Mouse (Mus musculus) embryo, embryonic 11 days (tissue): ENCODE measurements at regions not wholly inside any gene's neighbourhood (a gene's known extent, or its start where the extent isn't known, plus 50 kb on each side); places are given as distances from the start of the nearest gene placed in this dataset.
A peak's percentile ranks its signal among the peaks of the same experiment; 100 is the strongest.

Experiments
- DNase-seq: peaks from one replicate; pipeline ENCODE4 v3.0.0-alpha.2; 2015

DNA sequence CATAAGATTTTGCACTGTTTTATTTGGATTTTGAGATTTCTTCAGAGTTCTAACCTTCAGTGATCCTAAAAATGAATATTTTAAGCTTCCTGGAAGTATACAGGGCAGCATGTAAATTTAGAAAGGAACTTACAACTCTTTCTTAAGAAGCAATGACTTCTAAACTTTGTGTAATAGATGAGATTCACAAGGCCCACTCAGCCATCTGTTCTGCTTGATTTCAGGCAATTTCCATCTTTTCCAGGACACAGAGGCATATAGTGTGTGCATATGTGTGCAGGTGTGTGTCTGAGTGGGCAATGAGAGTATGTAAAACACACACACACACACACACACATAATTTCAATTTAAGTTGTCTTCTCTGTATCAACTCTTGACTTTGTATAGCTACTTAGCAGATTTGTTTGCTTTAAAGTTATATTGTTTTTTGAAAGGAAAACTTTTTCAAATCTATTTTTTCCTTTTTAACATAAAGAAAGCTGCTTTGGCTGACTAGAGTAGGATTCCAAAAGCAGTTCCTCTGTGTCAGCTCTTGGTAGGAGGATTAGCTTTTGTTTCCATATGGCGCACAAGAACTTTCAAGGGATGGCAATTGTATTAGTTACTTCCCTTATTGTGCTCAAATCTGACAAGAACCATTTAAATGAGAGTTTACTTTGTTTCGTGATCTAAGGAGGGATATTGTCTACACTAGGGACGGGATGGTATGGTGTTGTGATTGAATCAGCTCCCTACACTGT is 387.6 kb downstream of the D3Ertd751e start:
- DNase-seq: no peak

DNA sequence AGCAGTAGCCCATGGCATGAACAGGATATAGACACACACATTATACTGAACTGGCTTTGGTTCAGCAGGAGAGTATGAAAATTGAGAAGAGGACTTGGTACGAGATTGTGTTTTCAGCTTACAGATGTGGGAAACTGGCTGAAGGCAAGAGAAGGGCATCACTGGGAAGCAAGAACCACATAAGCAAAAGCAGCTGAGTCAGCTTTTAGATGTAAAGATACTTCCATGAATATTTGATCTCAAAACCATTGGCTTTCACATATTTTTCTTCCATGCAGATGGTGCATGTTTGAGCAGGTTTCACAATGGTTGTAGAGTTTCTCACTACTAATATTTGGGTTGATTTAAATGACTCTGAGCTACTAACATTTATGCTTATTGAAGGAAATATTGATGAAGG is 389.9 kb downstream of the D3Ertd751e start:
- DNase-seq: no peak

DNA sequence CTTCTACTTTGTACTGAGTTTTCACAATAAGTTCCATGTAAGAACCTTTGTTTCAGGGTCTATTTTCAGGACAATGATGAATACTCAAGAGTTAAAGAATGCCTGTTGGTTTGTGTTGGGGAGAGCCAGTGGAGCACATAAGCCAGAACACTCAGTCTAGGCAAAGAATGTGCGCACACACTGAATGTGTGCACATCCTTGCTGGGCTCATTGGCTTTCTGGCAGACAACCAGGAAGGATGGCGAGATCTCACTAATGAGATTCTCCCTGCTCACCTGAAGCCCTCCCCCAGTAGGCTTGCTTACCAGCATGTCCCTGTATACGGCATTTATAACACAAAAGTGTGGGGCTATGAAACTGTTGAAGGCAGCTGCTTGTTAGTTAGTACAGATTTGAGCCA is 411.0 kb downstream of the D3Ertd751e start:
- DNase-seq: no peak

DNA sequence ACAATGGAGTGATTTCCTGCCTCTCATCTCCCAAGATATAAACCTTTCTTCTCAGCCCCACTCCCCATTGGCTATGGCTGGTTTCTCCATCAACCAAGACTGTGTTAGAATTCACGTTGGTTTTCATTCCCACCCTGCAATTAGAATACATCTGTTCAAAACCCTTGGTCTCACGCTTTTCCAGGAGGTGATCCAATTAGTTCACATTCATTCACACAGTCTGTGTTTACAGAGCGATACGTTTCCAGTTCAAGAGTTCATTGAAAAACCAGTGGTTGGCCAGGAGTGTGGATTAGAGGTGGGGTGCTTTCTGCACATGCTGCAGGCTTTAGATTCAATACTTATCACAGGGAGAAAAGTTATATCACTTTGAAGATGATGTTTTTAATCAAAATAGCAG is 412.5 kb downstream of the D3Ertd751e start:
- DNase-seq: no peak

DNA sequence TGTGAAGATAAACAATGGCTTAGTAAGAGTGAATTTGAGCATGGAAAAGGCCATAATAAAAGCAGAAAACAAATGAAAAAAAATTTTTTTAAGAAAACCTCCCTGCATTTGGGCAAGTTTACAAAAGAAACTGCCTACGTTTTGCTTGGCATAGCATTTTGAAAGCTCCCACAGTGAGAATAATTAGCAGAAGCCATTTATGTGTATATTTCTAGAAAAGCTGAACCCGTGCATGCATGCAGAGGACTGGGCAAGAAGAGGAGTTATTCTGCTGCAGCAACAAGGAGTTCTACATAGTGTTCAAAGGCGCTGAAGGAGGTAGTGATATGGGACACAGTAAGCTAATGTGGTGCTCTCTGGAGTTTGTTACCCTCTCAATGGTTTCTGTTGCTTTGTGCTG is 421.3 kb downstream of the D3Ertd751e start:
- DNase-seq: no peak

DNA sequence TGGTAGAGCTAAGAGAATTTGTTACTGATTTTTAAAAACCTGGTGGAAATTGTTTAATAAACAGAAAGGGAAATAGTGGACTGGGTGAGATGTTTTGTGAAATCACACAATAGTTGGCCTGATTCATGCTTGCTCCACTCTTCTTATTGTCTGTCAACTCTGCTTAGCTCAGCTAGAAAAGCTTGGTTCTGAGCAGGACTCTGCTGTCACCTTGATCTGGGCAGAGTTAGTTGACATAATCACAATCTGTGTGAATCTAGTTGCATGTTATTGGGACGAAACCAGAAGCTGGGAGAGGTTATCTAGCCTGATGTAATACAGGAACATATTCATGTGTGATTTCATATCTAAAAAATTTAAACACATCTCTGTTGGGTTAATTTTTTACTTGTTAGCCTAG is 456.8 kb downstream of the D3Ertd751e start:
- no peak for DNase-seq

DNA sequence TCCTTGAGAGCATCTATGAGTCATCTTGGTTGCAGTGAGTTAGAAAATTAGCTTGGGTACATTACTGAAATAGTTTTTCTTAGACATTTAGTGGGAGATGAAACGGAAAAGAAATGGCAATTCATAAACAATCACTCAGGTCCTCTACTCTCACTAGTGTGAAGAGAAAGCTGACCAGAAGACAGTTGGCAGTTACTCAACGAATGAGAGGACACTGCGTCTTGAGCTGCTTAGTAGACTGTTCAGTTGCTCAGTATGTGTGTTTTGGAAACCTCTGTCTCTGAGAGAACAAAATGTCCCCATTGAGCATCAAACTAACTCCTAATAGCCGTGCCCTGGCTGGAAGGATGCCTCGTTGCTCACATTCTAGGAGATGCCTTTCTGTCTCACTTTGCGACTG is 459.0 kb downstream of the D3Ertd751e start:
- no peak for DNase-seq

DNA sequence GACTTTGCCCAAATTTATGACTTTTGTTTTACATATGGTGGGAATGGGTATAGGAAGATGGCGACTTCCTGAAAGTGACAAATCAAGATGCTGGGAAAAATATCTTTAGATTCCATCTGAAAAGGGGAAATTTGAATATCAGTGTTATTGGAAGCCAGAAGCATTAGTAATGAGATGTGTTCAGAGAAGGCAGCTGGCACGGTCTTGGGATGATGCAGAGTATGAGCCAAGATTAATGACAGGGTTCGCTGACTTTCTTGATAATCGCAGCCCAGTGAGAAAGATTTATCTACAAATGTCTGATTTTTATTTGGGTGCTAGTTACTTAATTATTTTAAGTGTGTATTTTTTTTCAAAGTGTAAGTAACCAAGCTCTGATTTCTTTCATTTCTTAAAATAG is 463.2 kb downstream of the D3Ertd751e start:
- no peak for DNase-seq

DNA sequence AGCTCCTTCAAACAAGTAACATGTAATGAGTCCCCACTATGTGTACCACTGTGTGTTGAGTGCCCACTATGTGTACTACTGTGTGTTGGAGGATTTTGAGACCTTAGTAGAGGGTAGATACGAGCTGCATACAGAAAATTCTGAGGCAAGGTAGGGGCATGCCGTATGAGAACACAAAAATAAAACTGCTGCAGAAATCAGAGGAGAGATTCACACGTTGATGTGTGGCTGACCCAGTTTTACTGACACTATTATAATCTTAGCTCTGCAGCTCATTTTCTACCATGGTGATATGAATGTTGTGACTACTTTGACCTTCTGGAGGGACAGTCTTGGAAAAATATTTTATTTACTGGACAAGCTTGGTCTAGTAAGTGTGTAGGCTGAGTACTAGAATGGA is 469.0 kb downstream of the D3Ertd751e start:
- DNase-seq: no peak

DNA sequence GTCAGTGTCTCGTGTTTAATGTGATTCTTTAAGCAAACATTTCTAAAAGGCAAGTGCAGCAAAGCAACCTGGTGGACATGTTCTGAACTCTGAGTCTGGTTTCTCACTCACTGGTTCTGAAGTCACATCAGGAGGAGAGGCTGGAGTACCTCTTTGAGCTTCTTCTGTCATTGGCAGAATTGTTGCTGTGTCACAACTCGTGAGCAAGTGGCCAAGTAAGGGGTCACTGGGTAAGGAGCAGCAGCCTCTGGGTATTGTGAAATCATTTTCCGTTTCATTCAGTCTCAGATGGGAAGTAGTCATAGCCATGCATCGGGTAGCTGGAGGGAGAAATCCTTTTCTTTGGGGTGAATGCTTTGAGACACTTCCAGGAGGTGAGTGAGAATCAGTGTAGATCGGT is 470.0 kb downstream of the D3Ertd751e start:
- no peak for DNase-seq

DNA sequence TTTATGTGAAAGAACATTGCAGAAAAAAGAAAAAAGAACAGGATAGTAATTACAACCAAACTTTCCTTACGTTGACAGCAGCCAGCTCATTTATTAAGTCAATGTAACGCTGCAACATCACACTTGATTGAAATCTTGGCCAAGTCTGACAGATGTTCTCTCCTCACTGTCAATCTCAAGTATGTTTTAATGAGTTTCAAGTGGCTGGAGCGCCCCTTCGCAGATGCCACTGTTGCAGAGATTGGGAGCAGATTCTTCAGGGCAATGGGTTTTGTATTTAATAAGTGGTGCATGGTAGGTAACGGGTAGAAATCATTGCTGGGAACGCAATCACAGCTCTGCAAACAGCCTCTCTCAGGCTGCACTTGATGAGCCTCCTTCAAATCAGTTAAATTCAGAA is 470.8 kb downstream of the D3Ertd751e start:
- no peak for DNase-seq

DNA sequence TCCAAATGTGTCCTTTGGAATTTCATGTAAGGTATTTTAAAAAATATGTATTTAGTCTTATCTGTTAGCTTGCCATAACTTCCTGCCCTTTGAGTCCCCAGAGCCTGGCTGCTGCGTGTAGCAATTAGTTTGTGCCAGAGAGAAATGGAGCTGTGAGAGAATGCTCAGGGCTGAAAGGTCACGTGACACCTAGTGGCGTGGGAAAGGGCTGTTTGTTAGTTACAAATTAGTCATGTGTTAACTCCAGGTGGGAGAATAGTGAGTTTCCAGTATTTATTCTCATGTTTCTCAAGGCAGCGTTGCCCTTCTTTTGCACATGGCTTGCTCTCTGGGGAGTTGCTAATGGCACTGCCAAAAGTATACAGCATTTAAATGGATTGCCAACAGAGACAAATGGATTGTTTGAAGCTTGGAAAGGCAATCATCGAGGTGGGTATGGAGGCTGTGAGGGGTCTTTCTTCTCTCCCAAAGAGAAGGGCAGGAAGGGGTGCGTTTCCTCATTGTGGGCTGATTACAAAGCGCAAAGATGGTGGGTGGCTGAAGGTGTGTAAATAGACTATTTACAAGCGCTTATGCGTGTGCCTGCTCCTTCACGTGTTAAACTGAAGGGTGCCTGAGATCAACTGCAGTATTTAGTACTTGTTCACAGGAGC is 472.3 kb downstream of the D3Ertd751e start:
- peak; percentile 22 for DNase-seq

DNA sequence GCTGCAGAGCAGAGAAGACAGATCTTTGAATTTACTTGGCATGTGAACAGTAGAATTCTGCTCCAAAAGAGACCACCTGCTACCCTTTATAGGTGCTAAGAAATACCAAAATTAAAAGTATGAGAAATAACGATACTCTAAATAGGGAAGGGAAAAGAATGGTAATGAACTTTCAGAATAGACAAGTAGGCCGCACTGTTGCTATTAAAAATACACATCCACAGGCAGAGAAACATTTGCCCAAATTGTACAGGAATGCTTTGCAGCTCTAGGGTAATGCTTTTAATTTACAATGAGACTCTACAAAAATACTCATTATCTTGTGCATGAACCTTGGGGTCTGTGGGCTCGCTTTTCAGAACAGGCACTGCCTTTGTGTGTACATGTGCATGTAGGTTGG is 476.3 kb downstream of the D3Ertd751e start:
- DNase-seq: no peak

DNA sequence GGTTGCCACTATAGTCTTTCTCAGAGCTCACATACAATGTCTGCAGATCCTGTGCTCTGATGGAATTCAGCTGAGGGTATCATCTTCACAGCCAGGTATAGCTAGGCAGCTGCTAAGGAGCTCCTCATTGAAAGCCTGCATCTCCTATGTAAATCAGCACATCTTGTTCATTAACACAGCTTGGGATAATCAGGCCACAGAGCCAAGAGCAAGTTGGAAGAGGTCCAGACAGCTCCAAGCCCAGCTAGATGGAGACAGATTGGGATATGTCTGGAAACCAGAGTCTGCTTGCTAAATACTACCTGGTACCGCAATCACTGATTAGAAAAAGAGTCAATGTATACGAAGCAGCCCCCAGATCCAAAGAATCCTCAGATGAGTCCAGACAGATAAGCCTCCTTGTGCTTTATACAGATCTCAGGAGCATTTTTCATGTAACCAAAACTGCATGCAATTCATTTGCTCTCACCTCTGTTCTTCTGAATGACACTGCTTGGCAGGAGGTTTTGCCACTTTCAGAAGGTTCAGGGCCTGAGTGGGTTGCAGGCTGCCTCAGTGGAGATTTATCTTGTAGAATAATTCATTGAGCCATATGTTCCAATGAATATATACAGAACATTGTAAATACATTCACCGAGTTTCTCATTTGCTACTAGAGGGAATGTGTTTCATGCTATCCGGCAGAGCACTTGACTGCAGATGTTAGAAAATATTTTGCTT is 485.4 kb downstream of the D3Ertd751e start:
- no peak for DNase-seq

DNA sequence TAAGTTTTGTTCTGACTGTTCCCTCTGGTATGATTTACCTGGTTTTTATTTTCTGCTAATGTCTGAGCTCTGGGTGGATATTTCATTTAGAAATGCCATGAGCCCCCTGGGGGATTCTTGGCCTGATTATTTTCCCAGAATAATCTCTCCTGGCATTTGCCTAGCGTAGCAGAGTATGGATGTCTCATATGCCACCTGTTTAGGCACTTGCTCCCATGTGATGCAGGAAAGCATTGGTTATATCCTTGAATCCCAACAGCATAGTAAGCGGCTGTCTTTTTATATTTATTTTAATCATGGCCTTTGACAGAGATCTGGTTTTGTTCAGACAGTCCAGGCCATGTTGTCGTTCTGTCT is 486.0 kb downstream of the D3Ertd751e start:
- no peak for DNase-seq

DNA sequence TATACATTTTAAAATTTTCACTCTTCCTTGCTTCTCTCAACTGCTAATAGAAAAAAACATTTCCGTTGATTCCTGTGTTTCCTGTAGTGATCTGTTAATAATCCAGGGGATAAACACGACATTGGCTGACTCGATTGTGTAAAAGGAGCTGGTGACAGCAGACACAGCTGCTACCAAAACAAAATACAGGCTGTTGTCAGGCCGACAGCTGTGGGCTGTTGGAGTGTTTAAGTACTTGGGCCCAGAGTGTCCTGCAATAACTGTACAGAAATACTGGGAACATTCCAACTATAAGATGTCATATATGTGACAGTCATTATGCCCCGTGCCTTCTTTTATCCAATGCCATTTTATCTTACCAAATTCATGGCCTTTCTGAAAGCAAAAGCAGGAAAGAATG is 489.9 kb downstream of the D3Ertd751e start:
- no peak for DNase-seq

DNA sequence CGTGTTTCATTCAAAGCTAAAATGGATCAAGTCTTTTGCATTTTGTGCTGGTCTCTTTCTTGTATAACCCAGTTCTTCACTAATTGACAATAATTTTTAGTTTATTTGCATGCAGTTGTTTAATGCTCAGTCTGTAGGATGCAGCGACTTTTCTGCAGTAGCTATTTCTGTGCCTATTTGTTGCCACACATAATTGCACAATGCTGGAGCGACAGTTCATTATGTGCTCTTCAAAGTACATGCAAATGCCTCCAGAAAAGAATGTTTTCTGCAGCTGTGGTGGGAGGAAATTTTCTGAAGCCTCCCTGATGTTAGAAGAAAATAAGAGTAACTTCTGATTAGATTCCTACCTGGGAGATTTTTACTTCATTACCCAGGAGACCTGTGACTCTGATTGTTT is 491.3 kb downstream of the D3Ertd751e start:
- no peak for DNase-seq

DNA sequence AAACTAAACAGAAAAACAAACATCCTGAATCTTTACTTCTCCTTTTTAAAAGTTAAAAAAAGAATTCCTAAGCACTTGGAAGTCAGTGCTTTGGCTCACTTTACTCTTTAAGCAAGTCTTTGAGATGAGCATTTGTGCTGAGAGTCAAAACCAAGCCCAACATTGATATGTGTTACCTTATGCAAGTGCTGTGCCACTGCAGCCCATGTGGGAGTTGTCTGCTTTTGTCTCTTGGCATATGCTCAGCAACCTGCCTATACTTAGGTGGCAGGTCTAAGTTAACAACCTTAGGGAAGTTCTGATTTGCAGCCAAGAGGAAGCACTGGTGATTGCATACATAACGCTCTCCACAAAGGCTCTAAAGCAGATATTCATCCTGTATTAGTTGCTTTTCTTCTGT is 493.1 kb downstream of the D3Ertd751e start:
- DNase-seq: no peak
